Mouse (Mus musculus) cerebellum, adult 11-12 months (tissue): Measurements from ENCODE around the gene Thbd.

Experiments
- DNase-seq: peaks from one replicate; pipeline ENCODE4 v3.0.0; 2022

Thbd gene

GRCm38 (mm10) chr2:148407870-148408760, at the start of gene Thbd:
Thbd (minus strand) TSS chr2:148408188.
- no peak for DNase-seq

DNA sequence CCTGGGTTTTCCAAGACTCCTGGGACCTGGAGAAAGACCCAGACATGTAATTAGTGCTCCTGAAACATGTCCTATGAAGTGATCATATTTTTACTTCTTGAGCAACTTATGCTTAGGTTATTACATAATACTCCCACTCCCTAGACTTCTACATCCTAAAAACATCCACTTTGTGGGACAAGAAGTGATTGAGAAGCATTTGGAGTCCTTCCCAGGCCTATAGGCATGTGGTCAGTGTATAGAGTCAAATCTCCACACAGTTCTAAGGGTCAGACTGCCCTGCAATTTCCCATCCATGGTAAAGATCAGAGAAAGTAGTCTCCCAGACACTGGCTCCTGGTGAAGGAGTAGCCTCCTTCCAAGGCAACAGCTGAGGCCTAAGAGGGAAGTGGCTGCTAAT, 47.4 kb upstream of the Thbd start:
- no peak for DNase-seq

GRCm38 (mm10) chr2:148454014-148454542, 46.1 kb upstream of the Thbd start:
- no peak for DNase-seq

DNA sequence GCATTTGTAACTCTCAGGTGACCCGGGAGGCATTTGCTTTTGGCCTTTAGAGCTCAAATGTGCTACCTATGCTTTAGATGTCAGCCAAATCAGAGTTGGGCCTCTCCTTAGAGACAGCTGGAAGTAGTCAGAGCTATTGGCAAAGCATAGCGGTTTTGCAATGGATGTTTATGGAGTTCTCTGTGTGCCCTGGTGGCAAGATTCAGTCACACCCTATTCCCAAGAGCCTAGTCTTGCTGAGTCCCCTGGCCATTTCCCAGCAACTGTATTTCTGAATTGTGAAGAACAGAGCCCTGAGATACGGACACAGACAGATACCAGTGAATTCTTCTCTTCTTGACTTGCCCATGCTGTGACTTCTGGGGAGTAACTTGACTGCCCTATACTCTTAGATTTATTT, 45.1 kb upstream of the Thbd start:
- no peak for DNase-seq

DNA sequence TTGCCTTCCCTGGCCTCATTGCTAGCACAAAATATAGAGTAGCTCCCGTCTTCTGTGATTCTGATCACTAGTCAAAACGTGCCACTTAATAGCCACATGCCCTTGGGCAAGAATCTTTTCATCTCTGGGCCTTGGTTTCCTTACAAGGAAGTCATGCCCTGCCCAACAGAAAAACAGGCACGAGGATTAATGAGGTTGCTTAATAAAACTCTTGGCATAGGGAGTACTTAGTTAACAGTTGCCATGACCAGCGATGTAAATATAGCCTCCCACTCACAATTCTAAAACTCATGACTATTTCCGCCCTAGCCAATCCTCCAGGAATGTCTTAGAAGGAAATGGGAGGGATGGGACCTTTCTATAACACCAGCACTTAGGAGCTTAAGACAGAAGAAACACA, 43.5 kb upstream of the Thbd start:
- DNase-seq, result no peak

DNA sequence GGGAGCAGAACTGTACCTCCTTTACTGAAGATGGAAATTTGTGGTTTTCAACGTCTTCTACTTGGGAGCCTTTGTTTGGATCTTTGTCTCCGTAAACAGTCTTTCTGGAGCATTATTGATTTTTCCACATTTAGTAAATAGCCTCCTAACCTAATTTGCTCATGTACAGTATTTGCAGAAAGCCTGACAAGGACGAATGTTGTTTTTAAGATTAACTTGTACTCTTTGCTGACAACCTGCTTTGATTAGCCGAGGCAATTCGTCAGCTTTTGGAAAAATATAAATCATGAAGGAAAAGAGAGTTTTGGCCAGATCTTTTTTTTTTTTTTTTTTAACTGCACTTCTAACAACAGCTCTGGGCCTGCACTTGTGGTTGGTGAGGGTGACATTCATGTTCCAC, 42.6 kb upstream of the Thbd start:
- no peak for DNase-seq

- no peak for DNase-seq
These were observed 41.7 kb upstream of the Thbd start for GRCm38 (mm10) chr2:148449659-148450058.

- no peak for DNase-seq
These were observed 38.5 kb upstream of the Thbd start for GRCm38 (mm10) chr2:148446446-148446845.

DNA sequence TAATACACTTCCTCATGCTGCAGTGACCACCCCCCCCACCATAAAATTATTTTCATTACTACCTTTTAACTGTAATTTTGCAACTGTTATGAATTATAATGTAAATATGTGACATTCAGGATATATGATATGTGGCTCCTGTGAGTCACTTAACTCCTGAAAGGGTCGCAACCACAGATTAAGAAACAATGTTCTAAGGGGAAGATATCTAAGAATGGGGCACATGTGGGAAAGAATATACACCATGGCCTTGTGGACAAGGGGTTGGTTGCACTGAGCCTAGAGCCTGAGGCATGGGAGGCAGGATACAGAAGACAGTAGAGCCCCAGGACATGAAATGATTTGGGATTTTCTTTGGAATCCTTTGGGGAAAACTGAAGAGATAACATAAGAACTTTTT, 37.6 kb upstream of the Thbd start:
- no peak for DNase-seq

DNA sequence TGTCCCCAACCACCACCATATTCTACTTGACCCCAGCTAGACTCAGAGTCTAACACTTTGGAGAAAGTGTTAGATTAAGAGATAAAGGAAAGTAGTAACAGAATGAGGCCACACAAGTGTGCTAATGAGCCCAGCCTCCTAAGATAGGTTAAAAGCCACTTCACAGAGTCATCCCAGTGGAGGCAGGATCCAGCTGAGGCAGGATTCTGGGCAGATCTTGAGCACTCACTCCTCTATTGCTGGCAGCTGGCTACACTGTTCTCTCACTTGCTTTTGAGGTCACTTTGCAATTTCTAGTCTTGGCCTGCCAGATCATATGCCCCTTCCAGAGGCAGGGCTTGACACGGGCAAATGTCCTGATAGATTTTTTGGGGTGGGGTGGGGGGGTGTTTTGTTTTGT, 36.5 kb upstream of the Thbd start:
- no peak for DNase-seq

- DNase-seq, result no peak
These were observed 35.4 kb upstream of the Thbd start, which contains the start of gene Cd93 for GRCm38 (mm10) chr2:148443249-148443958. Cd93 (minus strand) TSS chr2:148443563.

DNA sequence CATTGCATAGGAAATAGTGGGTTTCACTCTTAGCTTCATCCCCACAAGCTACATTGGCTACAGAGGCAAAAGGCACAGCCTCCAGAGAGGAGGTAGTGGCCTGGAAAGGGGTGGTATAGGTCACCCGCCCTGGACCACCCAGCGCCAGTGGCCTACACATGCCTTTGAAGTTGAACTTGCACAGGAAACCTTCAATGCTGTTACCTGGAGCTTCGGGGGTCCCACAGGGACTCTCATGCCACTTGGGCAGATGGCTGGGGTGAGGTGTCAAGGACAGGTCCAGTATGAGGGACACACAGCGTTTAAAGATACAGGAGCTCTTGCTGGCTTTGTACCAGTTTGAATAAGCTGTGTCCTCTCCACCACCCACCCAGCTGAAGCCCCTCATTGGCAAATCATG, 34.7 kb upstream of the Thbd start:
- no peak for DNase-seq

GRCm38 (mm10) chr2:148442172-148442571, 34.2 kb upstream of the Thbd start:
- peak; percentile 5 for DNase-seq

- DNase-seq, result no peak
These were observed 33.4 kb upstream of the Thbd start for GRCm38 (mm10) chr2:148441421-148441820.

DNA sequence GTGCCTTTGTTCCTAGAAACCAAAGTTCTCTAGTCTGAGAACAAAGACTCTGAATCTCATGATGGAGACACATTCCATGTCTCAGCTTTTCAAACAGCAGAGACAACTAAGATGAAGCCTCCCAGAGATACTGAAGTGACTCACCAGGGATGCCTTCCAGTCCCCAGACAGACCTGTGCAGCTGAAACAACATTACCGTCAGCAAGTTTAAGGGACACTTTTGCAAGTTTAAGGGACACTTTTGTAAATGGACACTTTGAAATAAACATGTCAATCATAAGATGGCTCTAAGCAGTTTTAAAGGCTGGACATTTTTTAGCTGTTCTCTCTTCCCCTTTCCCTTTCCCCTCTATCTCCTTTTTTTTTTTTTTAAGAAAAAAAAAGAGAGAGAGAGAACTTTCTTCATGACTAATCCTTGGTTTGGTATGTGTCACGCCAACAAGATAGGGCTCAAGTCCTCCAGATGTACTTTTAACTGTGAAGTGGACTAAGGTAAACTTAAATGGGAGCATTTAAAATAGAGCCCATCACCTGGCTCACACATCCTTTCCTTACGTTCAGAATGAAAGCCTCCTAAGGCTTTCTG, 31.8 kb upstream of the Thbd start:
- no peak for DNase-seq

DNA sequence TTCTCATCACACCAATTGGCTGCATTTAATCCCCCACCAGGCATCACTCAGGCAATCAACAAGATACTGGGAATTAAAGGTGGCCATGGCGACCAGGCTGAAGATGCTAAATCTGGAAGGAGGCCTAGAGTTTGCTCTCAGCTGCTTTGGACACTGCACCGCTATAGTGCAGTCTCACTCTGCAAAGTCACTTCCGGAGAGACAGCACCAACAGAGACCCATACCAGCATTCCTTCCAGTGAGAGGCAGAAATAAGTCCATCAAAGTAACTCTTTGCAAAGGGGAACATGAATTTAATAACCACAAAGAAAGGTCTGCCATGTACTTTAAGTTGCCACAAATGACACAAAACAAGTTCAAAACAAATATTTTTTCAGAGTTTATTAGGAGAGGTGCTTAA, 28.3 kb upstream of the Thbd start:
- no peak for DNase-seq

DNA sequence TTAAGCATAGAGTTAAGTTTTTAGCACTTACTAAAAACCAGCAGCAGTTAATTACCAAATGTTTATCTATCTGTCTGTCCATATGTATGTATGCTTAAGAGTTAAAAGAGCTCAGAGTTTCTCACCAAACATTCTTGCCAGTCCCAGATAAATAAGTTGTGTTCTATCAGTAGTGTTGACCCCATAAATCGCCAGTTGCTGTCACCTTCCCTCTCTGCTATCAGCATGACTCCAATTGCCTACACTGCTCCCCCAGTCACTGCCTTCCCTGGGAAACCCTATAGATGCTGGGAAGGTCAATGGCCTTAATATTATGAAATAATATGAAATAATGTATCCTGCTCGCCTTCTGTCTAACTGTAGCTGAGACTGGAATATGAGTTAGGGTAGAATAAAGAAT, 24.4 kb upstream of the Thbd start:
- DNase-seq, result no peak

DNA sequence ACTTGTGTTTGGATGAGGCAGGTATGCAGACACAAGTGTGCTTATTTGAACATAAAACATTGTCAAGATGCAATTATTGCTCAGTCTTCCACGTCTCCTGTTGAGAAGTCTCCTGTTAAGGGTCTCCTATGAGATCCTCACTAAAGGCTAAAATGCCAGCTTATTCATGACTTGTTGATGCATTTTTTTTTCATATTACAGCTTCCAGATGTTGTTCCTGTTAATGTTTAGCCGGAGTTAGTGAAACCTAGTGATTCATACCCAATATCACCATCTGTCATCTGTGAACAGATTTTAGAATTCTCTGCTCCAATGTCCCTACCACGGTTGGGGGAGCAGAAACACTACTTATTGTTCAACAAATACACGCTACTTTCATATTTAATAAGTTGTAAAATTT, 23.0 kb upstream of the Thbd start:
- no peak for DNase-seq

DNA sequence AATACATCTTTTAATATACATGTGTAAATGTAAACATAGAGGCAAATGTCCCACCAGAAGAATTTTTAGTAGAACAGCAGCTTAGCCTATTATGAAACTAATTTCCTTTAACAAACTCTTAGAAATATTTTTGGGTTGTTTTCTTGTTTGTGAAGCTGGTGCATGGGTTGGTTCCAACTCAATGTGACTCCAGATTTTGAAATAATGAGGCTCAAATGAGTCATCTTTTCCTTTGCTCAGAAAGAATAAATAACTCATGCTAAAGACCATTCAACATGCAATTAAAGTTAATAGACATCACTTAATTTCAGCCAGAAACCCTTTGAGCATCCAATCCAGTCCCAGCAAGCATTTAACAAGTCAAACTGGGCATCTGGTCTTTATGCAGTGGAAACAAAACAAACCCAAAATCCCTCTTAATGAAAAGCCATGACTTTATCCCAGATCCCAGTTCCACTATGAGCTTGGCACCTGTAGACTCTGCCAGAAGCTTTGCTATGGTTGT, 21.1 kb upstream of the Thbd start:
- no peak for DNase-seq

DNA sequence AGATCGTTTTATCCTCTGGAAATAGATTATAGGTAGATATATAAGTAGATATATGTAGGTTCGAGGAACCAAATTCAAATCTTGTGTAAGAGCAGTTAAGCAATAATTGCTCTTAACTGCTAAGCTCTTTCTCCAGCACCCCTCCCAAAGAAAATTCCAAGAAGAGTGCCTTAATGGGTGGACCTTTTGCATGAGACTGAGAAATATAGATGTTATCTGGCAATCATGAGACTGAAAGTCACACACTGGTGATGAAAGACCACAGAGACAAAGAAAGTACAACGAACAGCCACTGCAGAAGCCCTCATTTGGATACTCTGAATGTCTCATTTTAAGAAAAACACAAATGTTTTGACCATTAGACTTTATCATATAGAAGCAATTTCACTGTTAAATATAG, 20.5 kb upstream of the Thbd start:
- no peak for DNase-seq

DNA sequence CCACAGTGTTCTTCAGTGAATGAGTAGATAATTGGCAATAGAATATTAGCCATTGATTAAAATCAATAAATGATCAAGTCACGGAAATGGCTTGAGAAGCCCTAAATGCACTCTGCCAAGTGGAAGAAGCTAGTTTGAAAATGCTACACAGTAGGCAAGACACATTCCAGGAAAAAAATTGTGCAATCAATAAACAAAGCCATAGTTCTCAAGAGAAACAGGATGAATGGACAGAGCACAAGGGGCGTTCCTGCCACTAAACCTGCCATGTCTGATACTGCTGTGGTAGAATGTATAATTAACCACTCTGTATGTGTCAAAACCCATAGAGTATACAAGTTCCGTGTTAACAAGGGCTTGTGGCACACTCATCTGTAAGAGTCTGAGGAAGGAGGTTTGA, 19.6 kb upstream of the Thbd start:
- DNase-seq, result no peak

DNA sequence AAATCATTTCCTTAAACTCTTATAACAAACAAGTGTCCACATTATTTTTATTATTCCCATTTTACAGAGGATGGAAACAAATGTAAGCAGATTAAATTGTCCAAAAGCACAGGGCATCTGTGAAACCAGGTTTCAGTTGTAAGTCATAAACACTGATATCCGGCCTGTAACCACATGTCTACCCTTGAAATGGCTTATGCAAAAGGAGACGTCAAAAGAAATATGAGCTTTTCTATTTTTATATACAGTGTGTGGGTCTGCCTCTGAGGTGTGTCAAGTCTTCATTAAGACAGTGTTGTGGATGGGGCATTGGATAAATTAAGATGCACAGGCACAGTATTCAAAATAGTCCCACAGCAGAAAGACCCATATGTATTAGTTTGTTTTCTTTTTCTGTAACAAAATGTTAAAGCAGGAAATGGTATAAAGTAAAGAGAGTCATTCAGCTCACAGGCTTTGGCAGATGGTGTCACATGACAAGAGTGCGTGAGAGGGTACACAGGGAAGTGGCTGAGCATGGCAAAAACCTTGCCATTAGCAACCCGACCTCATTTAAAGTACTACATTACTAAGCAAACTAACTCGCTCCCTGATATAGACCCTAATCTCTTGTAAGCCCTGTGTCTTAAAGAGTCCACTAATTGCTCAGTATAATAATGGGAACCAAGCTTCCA, 17.9 kb upstream of the Thbd start:
- no peak for DNase-seq

DNA sequence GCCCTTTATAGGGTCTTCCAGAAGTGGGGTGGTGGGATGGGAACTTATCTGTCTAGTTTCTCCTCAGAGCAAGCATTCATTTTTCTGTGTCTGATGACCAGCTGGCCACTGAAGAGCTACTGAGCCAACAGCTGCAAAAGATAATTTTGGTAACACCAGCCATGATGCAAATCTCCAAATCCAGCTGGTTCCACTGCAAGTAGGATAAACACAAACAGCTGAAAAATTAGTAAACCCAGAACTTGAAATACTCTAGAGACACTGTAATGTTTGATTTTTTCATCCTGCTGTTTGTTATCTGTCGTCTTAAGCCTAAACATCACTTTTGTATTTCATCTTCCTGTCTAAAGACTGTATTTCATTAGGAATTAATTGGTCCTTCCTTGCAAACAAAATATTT, 13.7 kb upstream of the Thbd start:
- no peak for DNase-seq
